In the genomic region with DNA sequence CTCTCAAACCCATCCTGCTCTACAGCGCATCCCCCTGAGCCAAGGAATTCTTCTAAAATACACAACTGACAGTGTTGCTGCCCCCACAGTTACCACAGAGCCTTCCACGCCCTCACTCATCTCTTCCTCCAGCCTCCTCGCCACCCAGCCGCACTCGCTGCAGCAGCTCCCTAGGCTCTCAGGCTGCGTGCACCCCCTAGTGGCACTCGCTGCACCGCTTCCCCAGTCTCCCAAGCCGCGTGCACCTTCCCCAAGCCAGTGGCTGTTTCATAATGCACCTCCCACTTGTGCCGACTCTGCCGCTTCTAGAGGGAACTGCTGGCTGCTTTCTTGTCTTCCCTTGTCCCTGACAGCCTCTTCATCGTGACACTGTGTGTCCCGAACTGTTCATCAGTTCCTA, we compare ENCODE assay signal across 7 mouse cellular contexts.
A peak's percentile ranks its signal among the peaks of the same experiment; 100 is the strongest.
DNase-seq lines count a peak whose midpoint lies in the region; ATAC-seq and TF ChIP-seq lines count a peak whose summit lies in the region.

No protein-coding gene starts in this region.

- H3K27ac ChIP-seq in gastrocnemius, adult 2 months, result no peak overlapping the region
- H3K27ac ChIP-seq in hindbrain, embryonic 15.5 days (replicated peaks), result peak overlapping the region; percentile 54

- intact Hi-C loops in gastrocnemius, adult 2 months (cut with DNase I), result no loop called here

- peak; percentile 87 for ATAC-seq in common myeloid progenitor, adult 5-6 weeks (replicated peaks; ENCODE audit: low read depth, poor library complexity, severe bottlenecking)
- ATAC-seq in hindbrain, embryonic 15.5 days (ENCODE audit: low FRiP score, low read depth), result peak; percentile 65

- H3K36me3 ChIP-seq in hindbrain, embryonic 15.5 days, result no peaks in the 10 kb centered on the region

- peak; percentile 43 to 63 for DNase-seq in adrenal gland, adult 18-20 months (ENCODE audit: low spot score in 2 of 2)
- DNase-seq in gastrocnemius, adult 2 months, result peak; percentile 82
- DNase-seq in left cerebral cortex, adult 8-10 months (ENCODE audit: low spot score in 2 of 2), result peak; percentile 61 to 77
- peak; percentile 75 to 78 for DNase-seq in lung, postnatal 4 days
- DNase-seq in right cerebral cortex, adult 18-20 months, result peak; percentile 88

- H3K4me3 ChIP-seq in gastrocnemius, adult 2 months, result peak overlapping the region; percentile 53
- peak overlapping the region; percentile 16 for H3K4me3 ChIP-seq in hindbrain, embryonic 15.5 days

- no peak overlapping the region for H3K9ac ChIP-seq in hindbrain, embryonic 15.5 days

- peaks cover 32% of the 10 kb centered on the region for H3K4me1 ChIP-seq in hindbrain, embryonic 15.5 days (replicated peaks)

- TF ChIP-seq CTCF in gastrocnemius, adult 2 months (IDR thresholded peaks at IDR 0.05), result peak; percentile 79

- no peaks in the 10 kb centered on the region for H3K27me3 ChIP-seq in hindbrain, embryonic 15.5 days

- H3K9me3 ChIP-seq in hindbrain, embryonic 15.5 days, result no peaks in the 10 kb centered on the region

- WGBS in hindbrain, embryonic 15.5 days, result 3% methylated on average over 14 of the region's 14 CpGs

- H3K4me2 ChIP-seq in hindbrain, embryonic 15.5 days, result peak overlapping the region; percentile 91
